Mouse (Mus musculus) embryonic facial prominence, embryonic 14.5 days (tissue): ENCODE measurements around the gene Ltf. TPM values are rescaled to one million over a fixed set of nuclear protein-coding genes. Genes with fewer than 3 reads are reported as not detected.
A peak's percentile ranks its signal among the peaks of the same experiment; 100 is the strongest.

Experiments
- ATAC-seq: fragments of 200-750 bp; cut with Nextera tagmentation; 2 replicates; pipeline ENCODE4 v1.8.0; 2017; ENCODE audit warnings: low read depth, moderate number of reproducible peaks, moderate TSS enrichment
- DNase-seq: peaks from one replicate; pipeline ENCODE4 v3.0.0-alpha.2; 2015; ENCODE audit warnings: low spot score
- H3K27ac ChIP-seq: fragments of 300-500 bp; sonication (generic); replicated peaks from 2 replicates; pipeline ENCODE4 v1.5.1; 2014; ENCODE audit warnings: low read depth, mild to moderate bottlenecking, low read length, moderate library complexity
- H3K27me3 ChIP-seq: fragments of 300-500 bp; sonication (generic); replicated peaks from 2 replicates; pipeline ENCODE4 v1.6.1; 2014; ENCODE audit warnings: low read length; ENCODE audit not compliant: control insufficient read depth, insufficient read depth
- H3K36me3 ChIP-seq: fragments of 300-500 bp; sonication (generic); 2 replicates; pipeline ENCODE4 v1.6.1; 2014; ENCODE audit warnings: low read length, mixed read lengths; ENCODE audit not compliant: control insufficient read depth, insufficient read depth
- H3K4me1 ChIP-seq: fragments of 300-500 bp; sonication (generic); 2 replicates; pipeline ENCODE4 v1.6.1; 2014; ENCODE audit warnings: antibody characterized with exemption, low read length; ENCODE audit not compliant: control insufficient read depth, insufficient read depth
- H3K4me2 ChIP-seq: fragments of 300-500 bp; sonication (generic); 2 replicates; pipeline ENCODE4 v1.6.1; 2014; ENCODE audit warnings: low read depth, mild to moderate bottlenecking, low read length, moderate library complexity, mixed read lengths
- H3K4me3 ChIP-seq: fragments of 300-500 bp; sonication (generic); 2 replicates; pipeline ENCODE4 v1.5.1; 2014; ENCODE audit warnings: low read depth, mild to moderate bottlenecking, low read length
- H3K9ac ChIP-seq: fragments of 300-500 bp; sonication (generic); 2 replicates; pipeline ENCODE4 v1.6.1; 2014; ENCODE audit warnings: low read depth, mild to moderate bottlenecking, low read length, moderate library complexity, mixed read lengths
- H3K9me3 ChIP-seq: fragments of 300-500 bp; sonication (generic); 2 replicates; pipeline ENCODE4 v1.6.1; 2016; ENCODE audit warnings: low read length; ENCODE audit not compliant: control insufficient read depth
- WGBS: fragments of 180-500 bp; shearing (Covaris S2); extraction: QIAGEN DNeasy Blood & Tissue Kit; methylation state at CpG from one replicate; pipeline ENCODE4 v1.1.7; 2014; 5-methylcytosine and 5-hydroxymethylcytosine counted together
- polyA plus RNA-seq: library from polyadenylated mRNA; unstranded; fragments of >200 nt; fragmentation: Nextera tagmentation; extraction: Ambion mirVana; gene quantifications from 2 replicates; pipeline ENCODE4 v1.2.1, GENCODE M21; 2014

The Ltf gene
- polyA plus RNA-seq, 1 experiment from 2014 or later, result 4.2 TPM

DNA sequence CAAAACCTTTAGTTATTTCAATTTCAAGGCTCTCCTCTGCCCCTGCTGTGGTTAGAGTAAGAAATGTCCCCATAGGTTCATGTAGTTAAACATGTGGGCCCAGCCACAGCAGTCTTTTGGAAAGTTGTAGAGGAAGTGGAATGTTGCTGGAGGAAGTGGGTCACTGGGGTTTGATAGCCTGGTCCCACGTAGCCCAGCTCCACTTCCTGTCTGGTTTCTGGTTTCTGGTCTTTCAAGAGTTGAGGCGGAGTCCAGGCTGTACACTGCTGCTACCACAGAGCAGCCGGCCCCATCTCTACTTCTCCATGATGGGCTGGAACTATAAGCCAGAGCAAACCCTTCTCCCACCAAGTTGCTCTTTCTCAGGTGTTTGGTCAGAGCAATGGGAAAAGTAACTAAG lies 27.2 kb downstream of the Ltf start:
- whole genome bisulfite sequencing, result 62% methylated on average over 3 of the region's 3 CpGs
- Histone ChIP-seq H3K4me1 (no peaks in the 10 kb centered on the region), H3K4me2 (no peak overlapping the region)

GRCm38 (mm10) chr9:111047266-111047665 lies 28.2 kb downstream of the Ltf start:
- Histone ChIP-seq H3K9me3 (no peaks in the 10 kb centered on the region), H3K4me2 (no peak overlapping the region), H3K9ac (no peak overlapping the region), H3K4me3 (no peak overlapping the region), H3K27me3 (no peaks in the 10 kb centered on the region), H3K4me1 (no peaks in the 10 kb centered on the region), H3K36me3 (no peaks in the 10 kb centered on the region), H3K27ac (no peak overlapping the region)
- DNase-seq (no peak), ATAC-seq (no peak)
- WGBS, result 94% methylated on average over 5 of the region's 5 CpGs

More for the DNA sequence above, 27.2 kb downstream of the Ltf start:
- no peak overlapping the region for H3K4me3 ChIP-seq
- ATAC-seq (no peak), DNase-seq (no peak)
- H3K27ac ChIP-seq, result no peak overlapping the region
- H3K27me3 ChIP-seq, result no peaks in the 10 kb centered on the region
- no peaks in the 10 kb centered on the region for H3K36me3 ChIP-seq
- no peak overlapping the region for H3K9ac ChIP-seq
- no peaks in the 10 kb centered on the region for H3K9me3 ChIP-seq

GRCm38 (mm10) chr9:111048452-111048851 lies 29.4 kb downstream of the Ltf start:
- ATAC-seq, result no peak
- no peak overlapping the region for H3K9ac ChIP-seq
- no peaks in the 10 kb centered on the region for H3K4me1 ChIP-seq
- no peaks in the 10 kb centered on the region for H3K36me3 ChIP-seq
- H3K27ac ChIP-seq, result no peak overlapping the region
- no peak for DNase-seq
- no peaks in the 10 kb centered on the region for H3K9me3 ChIP-seq
- WGBS, result 83% methylated on average over 3 of the region's 3 CpGs
- H3K4me2 ChIP-seq, result no peak overlapping the region
- H3K27me3 ChIP-seq, result no peaks in the 10 kb centered on the region
- H3K4me3 ChIP-seq, result no peak overlapping the region

DNA sequence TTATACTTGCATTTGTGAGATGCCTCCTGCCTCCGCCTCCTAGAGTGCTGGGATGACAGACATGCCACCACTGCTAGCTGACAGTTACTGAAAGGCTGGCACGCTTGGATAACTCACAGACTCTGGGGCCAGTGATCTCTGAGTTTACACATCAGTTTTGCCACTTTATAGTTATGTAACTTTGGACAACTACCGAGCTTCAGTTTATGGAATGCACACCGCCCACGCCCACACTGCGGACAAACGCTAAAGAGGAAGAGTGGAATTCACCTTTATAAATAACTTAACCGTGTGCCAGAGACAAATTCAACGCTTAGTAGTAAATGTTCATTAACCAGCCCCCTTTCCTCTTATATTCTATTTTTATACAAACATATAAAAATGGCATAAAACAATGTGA lies 35.9 kb downstream of the Ltf start:
- WGBS, result 77% methylated on average over 9 of the region's 9 CpGs
- H3K27me3 ChIP-seq, result no peaks in the 10 kb centered on the region

DNA sequence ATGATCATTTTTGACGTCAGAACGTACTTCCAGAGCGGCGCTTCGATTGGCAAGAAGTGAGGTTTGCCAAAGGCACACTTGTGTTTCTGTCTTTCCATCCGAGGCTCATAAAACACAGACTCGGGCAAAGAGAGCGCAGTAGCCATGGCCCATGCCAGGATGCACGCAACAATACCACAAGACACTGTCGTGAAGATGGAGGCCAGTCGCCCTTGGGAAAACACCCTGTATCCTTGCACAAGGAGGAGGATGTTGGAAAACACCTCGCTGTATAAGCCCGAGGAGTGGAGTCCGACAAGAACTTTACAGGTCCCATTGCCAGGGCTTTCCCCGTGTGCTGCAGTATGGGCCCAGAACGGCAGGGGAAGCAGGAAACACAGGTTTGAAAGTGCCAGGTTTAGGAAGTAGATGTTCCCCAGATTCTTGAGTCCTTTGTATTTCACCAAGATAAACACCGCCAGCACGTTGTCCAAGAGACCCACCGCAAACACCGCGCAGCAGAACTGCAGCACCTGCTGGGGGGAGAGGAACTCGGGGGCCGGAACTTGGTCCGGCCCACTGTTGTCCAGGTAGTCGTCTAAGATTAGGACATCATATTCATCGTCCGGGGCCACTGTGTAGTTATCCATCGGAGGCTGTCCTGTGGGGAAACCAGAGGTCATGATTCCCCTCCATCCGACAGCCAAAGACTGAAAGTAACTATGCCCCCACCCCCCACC lies 36.9 kb downstream of the Ltf start:
- Histone ChIP-seq H3K27ac (no peak overlapping the region), H3K36me3 (no peaks in the 10 kb centered on the region), H3K4me3 (peak overlapping the region; percentile 36), H3K27me3 (no peaks in the 10 kb centered on the region), H3K4me1 (peaks cover 5% of the 10 kb centered on the region; the same call in 1 of the 2 replicates), H3K9ac (peak overlapping the region; percentile 51), H3K9me3 (no peaks in the 10 kb centered on the region), H3K4me2 (peak overlapping the region; percentile 85)
- ATAC-seq, result no peak
- DNase-seq, result no peak
- WGBS, result 69% methylated on average over 29 of the region's 29 CpGs

More for the DNA sequence above, 35.9 kb downstream of the Ltf start:
- Histone ChIP-seq H3K9me3 (no peaks in the 10 kb centered on the region), H3K4me1 (peaks cover 5% of the 10 kb centered on the region; the same call in 1 of the 2 replicates), H3K36me3 (no peaks in the 10 kb centered on the region), H3K9ac (no peak overlapping the region), H3K4me3 (no peak overlapping the region), H3K27ac (no peak overlapping the region), H3K4me2 (no peak overlapping the region)
- ATAC-seq, result no peak
- DNase-seq, result no peak

- no peak for ATAC-seq
- H3K4me1 ChIP-seq, result peaks cover 5% of the 10 kb centered on the region; the same call in 1 of the 2 replicates
- H3K27me3 ChIP-seq, result no peaks in the 10 kb centered on the region
- H3K36me3 ChIP-seq, result no peaks in the 10 kb centered on the region
- H3K9ac ChIP-seq, result peak overlapping the region; percentile 51
- peak overlapping the region; percentile 36 for H3K4me3 ChIP-seq
- no peak for DNase-seq
- peak overlapping the region; percentile 85 for H3K4me2 ChIP-seq
- H3K9me3 ChIP-seq, result no peaks in the 10 kb centered on the region
- no peak overlapping the region for H3K27ac ChIP-seq
- 9% methylated on average over 11 of the region's 11 CpGs for WGBS
These were observed 37.4 kb downstream of the Ltf start for GRCm38 (mm10) chr9:111056519-111056797.

DNA sequence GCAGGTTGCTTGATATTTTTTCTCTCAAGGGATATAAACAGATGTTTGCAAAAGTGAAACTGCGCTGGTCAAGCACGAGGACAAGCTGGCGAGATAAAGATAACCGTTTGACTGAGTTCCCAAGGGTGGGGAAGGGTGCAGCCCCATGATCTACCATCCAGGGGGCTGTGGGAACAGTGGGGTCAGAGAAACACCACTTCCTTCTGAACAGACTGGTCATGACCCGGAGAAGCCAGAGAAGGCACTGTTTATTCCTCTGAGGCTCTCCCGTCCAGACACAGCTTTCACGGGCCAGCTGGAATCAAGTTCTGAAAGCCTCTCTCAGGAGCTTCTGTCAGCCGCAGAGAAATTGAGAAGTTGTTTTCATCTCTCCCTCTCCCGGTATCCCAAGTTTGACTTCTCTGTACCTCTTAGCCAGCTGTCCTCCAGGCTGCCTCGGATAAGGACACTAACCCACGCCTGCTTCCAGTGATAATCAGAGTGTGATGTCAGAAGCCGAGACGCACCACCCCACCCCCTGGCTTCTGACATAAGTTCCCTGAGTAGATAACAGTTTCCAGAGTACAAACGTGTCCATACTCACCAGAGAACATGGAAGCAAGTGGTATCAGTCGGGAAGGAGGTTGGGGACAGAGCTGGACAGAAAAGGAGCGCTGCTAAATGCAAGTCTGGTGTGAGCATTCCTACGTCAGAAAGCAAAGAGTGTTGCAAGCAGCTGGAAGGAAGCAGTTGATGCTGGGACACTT lies 37.9 kb downstream of the Ltf start, which contains the start of gene Ccrl2:
Gene Ccrl2, minus strand, starts transcription at position 722 of the 746 bp plus-strand sequence.
- Histone ChIP-seq H3K27ac (no peak within 1 kb of the TSS), H3K36me3 (no peaks in the 10 kb centered on the region), H3K4me2 (peak within 1 kb of the TSS; percentile 85), H3K9ac (peak within 1 kb of the TSS; percentile 51), H3K4me1 (peaks cover 5% of the 10 kb centered on the region; the same call in 1 of the 2 replicates), H3K4me3 (peak within 1 kb of the TSS; percentile 36), H3K27me3 (no peaks in the 10 kb centered on the region), H3K9me3 (no peaks in the 10 kb centered on the region)
- 15% methylated on average over 17 of the region's 17 CpGs for WGBS
- peak; percentile 47; the same call in 1 of the 2 replicates for ATAC-seq
- peak; percentile 37 for DNase-seq

GRCm38 (mm10) chr9:111057544-111058370 lies 38.7 kb downstream of the Ltf start:
- Histone ChIP-seq H3K27me3 (no peaks in the 10 kb centered on the region), H3K9ac (no peak overlapping the region), H3K27ac (no peak overlapping the region), H3K9me3 (no peaks in the 10 kb centered on the region), H3K4me2 (peak overlapping the region; percentile 85), H3K4me3 (no peak overlapping the region; the same call in 1 of the 2 replicates), H3K36me3 (no peaks in the 10 kb centered on the region), H3K4me1 (peaks cover 5% of the 10 kb centered on the region; the same call in 1 of the 2 replicates)
- WGBS, result 56% methylated on average over 14 of the region's 14 CpGs
- ATAC-seq (no peak), DNase-seq (no peak)
